Mouse (Mus musculus) urinary bladder, postnatal 25 days (tissue): ENCODE measurements around the gene Rab40c.
"Not testable (repeated sequence)": the region's sequence is repeated elsewhere in the genome, so short reads cannot be mapped to it uniquely, and the experiment has no call there.

Experiments used
- DNase-seq: peaks from one replicate; pipeline ENCODE4 v3.0.0; 2022; ENCODE audit warnings: low spot score

The Rab40c gene

GRCm38 (mm10) chr17:25875171-25876136 lies 44.1 kb downstream of the Rab40c start:
- peak; percentile 79 for DNase-seq

- DNase-seq = peak; percentile 95
Observed at GRCm38 (mm10) chr17:25874721-25875170, 44.8 kb downstream of the Rab40c start, which contains the start of gene Mettl26. Gene Mettl26, plus strand, starts transcription at chr17:25875074.

GRCm38 (mm10) chr17:25874148-25874720 lies 45.3 kb downstream of the Rab40c start:
- DNase-seq = no peak

DNA sequence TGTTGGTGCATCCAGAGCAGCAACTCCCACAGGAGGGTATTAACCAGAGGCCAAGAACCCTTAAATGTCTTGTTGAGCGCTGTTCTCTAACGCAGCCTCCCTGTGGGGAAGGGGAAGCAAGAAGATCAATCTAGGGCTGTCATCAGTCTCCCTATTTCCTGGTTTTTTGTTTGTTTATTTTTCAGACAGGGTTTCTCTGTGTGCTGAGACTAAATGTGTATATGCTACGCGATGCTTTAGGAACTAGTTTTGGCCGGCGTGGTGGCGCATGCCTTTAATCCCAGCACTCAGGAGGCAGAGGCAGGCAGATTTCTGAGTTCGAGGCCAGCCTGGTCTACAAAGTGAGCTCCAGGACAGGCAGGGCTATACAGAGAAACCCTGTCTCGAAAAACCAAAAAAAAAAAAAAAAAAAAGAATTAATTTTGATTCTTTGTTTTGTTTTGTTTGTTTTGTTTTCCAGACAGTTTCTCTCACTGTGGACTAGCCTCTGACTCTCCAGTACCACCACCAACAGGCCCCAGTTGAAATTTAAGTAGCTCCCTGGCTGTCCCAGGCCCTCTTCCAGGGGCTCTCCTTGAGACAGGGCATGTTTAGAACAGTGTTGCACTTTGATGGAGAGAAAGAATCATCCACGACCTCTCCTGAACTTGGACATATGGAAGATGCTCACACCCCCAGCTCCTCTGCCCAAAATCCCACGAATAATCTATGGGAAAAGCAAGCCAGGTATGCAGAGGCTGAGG lies 46.0 kb downstream of the Rab40c start:
- DNase-seq = no peak

DNA sequence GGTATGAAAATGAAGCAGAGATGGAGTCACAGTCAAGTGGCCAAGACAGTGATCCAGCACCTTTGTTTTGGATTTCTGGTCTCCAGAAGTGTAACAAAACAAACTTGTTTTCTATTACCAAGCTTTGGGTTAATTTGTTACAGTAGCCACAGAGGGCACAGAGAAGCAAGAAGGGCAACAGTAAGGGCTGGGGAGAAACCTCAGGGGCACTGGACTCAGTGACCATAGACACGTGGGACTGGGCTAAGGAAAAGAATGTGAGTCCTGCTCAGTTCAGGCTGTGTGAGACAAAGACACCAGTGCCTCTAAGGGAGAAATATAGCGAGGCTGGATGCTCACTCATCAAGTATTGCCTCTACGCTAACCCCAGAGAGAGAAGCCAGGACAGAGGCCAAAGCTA lies 46.9 kb downstream of the Rab40c start:
- no peak for DNase-seq

DNA sequence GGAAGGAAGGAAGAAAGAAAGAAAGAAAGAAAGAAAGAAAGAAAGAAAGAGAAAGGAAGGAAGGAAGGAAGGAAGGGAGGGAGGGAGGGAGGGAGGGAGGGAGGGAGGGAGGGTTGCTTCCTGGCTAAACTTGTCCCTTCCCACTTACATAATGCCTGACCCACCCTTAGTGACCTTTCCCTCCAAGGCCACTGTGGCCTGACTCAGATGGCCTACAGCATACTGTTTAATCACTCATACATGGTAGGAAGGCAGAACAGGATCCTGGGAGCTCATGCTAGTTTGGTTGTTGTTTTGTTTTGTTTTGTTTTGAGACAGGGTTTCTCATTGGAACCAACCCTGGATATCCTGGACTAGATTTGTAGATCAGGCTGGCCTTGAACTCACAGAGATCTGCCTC lies 48.0 kb downstream of the Rab40c start:
- not testable (repeated sequence) for DNase-seq

- DNase-seq = no peak
Observed at GRCm38 (mm10) chr17:25869954-25870353, 49.6 kb downstream of the Rab40c start.

DNA sequence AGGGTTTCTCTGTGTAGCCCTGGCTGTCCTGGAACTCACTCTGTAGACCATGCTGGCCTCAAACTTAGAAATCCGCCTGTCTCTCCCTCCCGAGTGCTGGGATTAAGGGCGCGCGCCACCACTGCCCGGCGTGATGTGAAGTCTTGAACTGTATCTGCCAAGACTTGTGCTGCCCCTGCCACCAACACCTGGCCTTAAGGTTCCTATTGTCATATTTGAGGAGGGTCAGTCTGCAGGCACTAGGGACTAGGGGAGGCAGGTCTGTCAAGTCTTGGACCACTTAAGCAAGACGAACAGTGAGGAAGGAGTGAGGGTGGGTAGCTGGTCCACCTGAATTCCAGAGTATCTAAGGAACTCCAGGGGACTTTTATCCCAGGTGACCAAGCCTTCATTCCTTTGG lies 50.0 kb downstream of the Rab40c start:
- DNase-seq = no peak

- peak; percentile 65 for DNase-seq
Observed at GRCm38 (mm10) chr17:25868601-25869191, 50.8 kb downstream of the Rab40c start, which contains the start of gene Mcrip2. Gene Mcrip2, minus strand, starts transcription at chr17:25868764.

DNA sequence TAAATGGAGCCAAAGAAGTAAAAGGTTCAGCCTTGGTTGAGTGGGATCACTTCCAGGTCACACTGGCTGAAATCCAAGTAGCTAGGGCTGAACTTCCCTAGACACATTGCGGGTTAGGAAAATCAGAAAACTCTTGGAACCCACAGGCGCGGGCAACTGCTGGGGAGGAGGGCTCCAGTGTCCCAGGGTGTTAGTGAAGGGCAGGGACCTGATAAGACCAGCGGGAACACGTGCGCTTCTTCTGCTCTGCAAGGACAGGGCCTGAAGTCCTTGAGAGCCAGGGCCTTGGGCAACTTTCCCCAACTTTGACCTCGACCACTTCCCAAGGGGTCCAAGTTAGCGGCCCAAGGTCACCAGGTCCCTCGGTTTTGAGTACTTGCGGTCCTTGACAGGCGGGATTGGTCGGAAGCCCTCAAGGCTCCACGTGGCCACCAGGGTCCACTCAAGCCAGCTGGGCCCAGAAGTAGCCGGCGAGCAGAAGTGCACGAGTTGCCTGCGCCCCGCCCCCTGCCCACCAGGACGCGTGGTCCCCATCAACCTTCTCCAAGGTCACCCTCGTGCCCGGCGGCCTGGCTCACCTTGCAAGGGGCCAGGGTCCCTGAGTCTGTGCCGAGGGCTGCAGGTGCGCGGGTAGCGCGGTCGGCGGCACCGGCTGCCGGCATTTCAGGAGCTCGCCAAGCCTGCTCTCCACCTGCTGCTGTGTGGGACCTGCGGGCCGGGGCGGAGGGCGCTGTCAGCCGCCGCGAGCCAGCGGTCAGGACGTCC lies 51.5 kb downstream of the Rab40c start:
- peak; percentile 37 for DNase-seq

DNA sequence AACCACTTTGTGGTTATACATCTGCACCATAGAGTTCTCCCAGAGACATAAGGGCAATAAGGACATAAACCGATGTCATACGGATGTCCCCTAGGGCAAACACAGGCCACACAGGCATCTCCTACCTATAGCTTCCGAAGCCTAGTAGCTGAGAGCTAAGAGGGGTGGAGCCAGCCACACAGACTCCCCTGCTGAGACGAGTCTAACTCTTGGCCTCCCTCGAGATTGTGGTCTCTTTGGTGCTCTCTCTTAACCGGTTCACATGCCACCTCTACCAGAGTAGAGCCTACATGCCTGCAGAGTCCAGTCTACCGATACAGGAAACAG lies 52.1 kb downstream of the Rab40c start:
- no peak for DNase-seq

DNA sequence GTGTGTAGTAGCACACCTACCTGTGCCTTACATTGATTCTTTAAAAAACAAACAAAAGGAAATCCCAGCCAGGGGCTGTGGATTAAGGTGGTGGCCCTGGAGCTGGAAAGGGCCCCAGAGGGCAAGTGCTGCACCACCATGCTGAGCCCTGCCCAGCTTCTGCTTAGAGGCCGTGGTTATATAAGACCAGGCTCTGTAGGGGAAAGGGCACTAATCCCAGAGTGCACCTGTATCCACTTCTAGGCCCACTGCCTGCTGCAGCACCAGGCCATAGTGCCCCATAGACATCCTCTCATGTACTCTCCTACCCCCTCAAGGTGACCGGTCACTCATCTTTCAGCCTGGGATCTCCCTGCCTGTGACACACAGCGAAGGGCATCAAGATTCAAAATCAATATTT lies 53.4 kb downstream of the Rab40c start:
- DNase-seq = no peak

GRCm38 (mm10) chr17:25865288-25865687 lies 54.2 kb downstream of the Rab40c start:
- DNase-seq = no peak

GRCm38 (mm10) chr17:25864311-25864710 lies 55.2 kb downstream of the Rab40c start:
- no peak for DNase-seq

GRCm38 (mm10) chr17:25863681-25864080 lies 55.8 kb downstream of the Rab40c start:
- no peak for DNase-seq

DNA sequence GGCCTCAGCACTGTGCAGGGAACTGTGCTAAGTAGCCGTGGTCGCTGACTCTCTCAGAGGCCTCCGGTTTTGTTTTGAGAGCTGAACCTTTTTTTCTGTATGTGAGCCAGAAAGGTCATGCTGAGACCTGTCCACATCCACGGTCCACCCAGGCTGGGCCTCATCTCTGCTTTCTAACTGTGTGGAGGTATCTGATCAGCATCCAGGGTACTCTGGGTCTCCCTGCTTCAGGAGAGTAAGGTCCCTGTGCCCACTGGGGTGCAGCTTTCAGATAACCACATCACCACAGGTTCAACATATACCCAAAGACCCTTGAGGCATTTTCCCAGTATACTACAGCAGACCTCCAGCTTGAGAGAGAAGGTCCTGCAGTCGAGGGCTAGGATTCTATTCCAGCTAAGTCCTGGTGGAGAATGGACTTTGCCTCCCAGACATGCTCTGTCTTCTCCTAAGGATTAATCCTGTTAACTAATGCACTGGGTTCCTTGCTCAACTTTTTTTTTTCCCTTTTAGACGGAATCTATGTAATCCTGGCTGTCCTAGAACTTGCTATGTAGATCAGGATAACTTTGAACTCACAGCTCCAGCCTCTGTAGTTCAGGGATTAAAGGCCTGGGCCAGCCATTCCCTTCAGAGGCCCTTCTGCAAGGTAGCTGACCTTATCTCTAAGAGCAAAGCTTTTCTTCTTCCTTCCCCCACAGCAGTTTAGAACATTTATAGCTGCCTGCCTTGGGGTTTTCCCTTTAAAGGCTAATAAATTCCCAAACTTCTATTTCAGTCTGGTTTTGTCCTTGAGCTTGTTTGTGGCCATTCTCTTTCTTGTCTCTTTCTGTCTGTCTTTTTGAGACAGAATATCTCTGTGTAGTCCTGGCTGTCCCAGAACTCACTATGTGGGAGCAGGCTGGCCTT lies 57.6 kb downstream of the Rab40c start:
- no peak for DNase-seq

DNA sequence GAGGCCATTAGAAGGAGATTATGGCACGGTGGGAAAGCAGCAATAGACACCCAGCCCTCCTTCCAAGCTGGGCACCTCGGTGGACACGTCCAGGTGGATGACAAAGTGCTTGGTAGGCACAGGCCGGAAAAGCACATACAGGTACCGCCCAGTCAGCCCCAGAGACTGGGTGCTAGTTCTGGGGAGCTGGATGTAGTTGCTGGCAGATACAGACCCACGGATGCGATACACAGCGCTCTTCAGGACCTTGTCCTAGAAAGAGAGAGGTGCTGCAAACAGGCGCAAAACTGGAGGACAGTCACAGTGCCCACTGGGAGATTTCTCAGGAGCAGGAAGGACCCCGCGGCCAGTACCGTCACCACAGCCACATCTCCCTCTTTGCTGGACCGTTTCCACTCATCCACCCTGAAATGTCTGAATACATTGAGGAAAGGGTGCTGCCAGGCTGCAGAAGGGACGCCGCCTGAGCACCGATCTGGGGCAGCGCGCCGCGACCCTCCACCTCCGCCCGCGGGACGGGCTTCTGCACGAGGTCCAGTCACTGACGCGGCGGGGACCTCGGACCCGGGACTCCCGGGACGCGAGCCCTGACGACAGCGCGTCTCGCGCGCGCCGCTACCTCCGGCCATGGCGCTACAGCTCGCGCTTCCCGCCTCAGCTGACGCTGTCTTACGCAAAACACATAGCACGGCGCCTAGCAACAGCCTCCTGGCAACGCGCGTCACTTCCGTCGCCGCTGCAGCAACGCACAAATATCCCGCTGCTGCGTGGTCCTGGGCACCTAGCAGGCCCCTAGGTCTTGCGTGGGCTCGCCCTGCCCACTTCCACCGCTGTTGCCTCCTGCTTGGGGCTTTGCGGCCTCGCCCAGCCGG lies 58.5 kb downstream of the Rab40c start, which contains the start of gene Wdr90:
TSS of gene Wdr90 (minus strand) at position 670 of the 872 bp plus-strand sequence.
- DNase-seq = peak; percentile 87

DNA sequence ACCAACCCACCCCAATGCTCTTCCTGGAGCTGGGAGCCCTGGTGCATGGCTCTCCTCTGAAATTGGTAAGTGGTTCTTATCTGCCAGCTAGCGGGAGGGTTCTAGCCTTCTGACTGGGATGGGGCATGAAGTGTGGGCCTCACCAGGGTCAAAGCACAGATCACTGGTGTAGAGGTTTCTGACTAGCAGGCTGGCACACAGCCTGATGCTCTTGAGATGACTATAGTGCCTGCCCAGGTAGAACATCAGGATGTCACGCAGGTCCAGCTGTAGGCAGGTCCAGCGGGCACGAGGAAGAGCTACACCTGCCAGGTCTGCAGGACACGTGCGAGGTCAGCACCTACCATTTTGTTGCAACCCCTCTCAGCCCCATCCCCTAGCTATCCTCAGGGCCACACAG lies 59.3 kb downstream of the Rab40c start:
- no peak for DNase-seq

GRCm38 (mm10) chr17:25844396-25844901 lies 75.1 kb downstream of the Rab40c start, which contains the start of gene Rhot2:
Gene Rhot2, minus strand, starts transcription at chr17:25844851.
- DNase-seq = peak; percentile 92
